Mouse (Mus musculus): ENCODE results near the gene Bglap. TPM values are rescaled to one million over a fixed set of nuclear protein-coding genes. Genes with fewer than 3 reads are reported as not detected.

The Bglap gene
- polyA plus RNA-seq, 1 experiment = 1.6 TPM

DNA sequence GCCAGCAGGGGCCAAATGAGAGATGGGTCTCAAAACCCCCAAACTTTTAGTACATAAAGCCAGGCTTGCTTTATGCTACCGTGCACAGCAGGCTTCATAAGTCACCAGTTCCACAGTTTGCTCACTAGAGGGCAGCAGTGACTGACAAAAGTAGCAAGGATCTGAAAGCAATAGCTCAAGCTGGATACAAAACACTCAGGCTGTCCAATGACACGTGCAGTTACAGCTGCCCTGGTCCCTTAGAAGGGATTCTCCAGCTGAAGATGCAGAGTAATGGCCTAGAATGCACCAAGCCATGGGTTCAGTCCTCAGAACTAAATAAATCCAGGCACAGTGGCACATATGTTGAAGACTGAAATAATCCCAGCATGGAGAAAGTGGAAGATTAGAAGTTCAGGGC is 22.8 kb upstream of the Bglap start:
- Histone ChIP-seq H3K4me3 (ENCODE audit: insufficient read depth, poor library complexity, severe bottlenecking) (no peak overlapping the region), H3K79me2 (ENCODE audit: control insufficient read depth, insufficient read depth) (peaks cover 65% of the 10 kb centered on the region), H3K79me3 (ENCODE audit: low read depth) (peaks cover 28% of the 10 kb centered on the region), H3K36me3 (ENCODE audit: control insufficient read depth, insufficient read depth) (peaks cover 18% of the 10 kb centered on the region), H3ac (ENCODE audit: control insufficient read depth, insufficient read length, low read depth) (no peak overlapping the region), H3K27me3 (ENCODE audit: control insufficient read depth, insufficient read depth, insufficient read length) (no peaks in the 10 kb centered on the region)
- peak; percentile 52 for TF ChIP-seq MAX (IDR thresholded peaks at IDR 0.05)
- TF ChIP-seq MYOD1 (IDR thresholded peaks at IDR 0.05; ENCODE audit: control insufficient read depth, insufficient read length, low read depth) = no peak
- peak; percentile 43 for TF ChIP-seq CTCF (IDR thresholded peaks at IDR 0.05; ENCODE audit: control insufficient read depth, insufficient read depth, insufficient read length)
- TF ChIP-seq USF1 (IDR thresholded peaks at IDR 0.05; ENCODE audit: low read depth) = no peak

DNA sequence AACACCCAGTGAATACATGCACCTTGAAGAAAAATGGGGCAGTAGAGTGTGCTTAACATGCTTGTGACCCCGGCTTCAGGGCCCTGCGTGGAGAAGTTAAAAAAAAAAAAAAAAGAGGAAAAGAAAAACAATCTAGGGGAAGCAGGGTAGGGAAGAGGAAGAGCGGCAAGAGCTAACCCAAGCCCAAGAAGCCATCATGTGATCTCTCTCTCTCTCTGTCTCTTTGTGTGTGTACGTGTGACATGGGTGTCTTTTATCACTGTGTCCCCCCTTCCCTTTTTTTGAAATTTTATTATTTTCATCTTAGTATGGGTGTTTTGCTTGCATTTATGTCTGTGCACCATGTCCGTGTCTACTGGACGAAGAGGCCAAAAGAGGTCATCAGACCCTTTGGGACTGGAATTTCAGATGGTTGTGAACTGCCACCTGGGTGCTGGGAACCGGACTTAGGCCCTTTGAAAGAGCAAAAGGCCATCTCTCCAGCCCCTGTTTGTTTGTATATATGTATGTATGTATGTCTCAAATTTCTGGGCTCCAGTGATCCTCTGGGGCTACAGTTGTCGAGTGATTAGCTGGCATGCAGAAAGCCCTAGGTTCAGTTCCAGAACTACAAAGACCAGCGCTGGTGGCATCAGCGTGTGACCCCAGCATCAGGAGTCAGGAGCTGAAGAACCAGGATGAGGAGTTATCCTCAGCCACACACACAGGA is 19.4 kb upstream of the Bglap start:
- Histone ChIP-seq H3K4me3 (ENCODE audit: insufficient read depth, poor library complexity, severe bottlenecking) (no peak overlapping the region), H3K79me3 (ENCODE audit: low read depth) (peaks cover 21% of the 10 kb centered on the region), H3K27me3 (ENCODE audit: control insufficient read depth, insufficient read depth, insufficient read length) (no peaks in the 10 kb centered on the region), H3K79me2 (ENCODE audit: control insufficient read depth, insufficient read depth) (peaks cover 61% of the 10 kb centered on the region), H3K36me3 (ENCODE audit: control insufficient read depth, insufficient read depth) (peaks cover 16% of the 10 kb centered on the region), H3ac (ENCODE audit: control insufficient read depth, insufficient read length, low read depth) (no peak overlapping the region)
- TF ChIP-seq CTCF (IDR thresholded peaks at IDR 0.05; ENCODE audit: control insufficient read depth, insufficient read depth, insufficient read length) = no peak
- TF ChIP-seq CEBPB (IDR thresholded peaks at IDR 0.05; ENCODE audit: low read depth) = no peak
- TF ChIP-seq MYOG (IDR thresholded peaks at IDR 0.05; ENCODE audit: control insufficient read depth, extremely low read depth, insufficient read length) = no peak
- TF ChIP-seq MYOD1 (IDR thresholded peaks at IDR 0.05; ENCODE audit: control insufficient read depth, insufficient read length, low read depth) = no peak
- no peak for TF ChIP-seq MAX (IDR thresholded peaks at IDR 0.05)
- no peak for TF ChIP-seq USF1 (IDR thresholded peaks at IDR 0.05; ENCODE audit: low read depth)
- TF ChIP-seq FOSL1 (IDR thresholded peaks at IDR 0.05; ENCODE audit: insufficient read depth, low read length, poor library complexity, severe bottlenecking) = no peak

DNA sequence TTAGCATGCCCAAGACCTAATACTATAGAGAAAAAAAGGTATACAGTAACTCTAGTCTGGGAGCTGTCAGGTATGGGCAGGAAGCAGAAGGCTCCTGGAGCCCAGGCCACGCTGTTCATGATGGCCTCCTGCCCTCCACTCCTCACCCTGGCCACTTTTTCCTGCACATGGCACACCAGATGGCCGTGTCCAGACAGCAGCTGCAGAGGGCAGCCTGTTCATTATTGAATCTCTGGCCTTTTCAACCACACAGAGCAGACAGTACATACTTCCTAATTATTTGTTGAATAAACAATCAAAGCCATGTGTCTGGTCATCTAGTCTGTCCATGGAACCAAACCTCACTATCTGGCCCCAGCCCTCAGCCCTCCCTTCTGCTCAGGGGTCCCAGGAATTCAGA is 14.4 kb upstream of the Bglap start:
- Histone ChIP-seq H3K79me2 (ENCODE audit: control insufficient read depth, insufficient read depth) (peaks cover 12% of the 10 kb centered on the region), H3K4me3 (ENCODE audit: insufficient read depth, poor library complexity, severe bottlenecking) (no peak overlapping the region), H3ac (ENCODE audit: control insufficient read depth, insufficient read length, low read depth) (no peak overlapping the region), H3K79me3 (ENCODE audit: low read depth) (peaks cover 5% of the 10 kb centered on the region), H3K27me3 (ENCODE audit: control insufficient read depth, insufficient read depth, insufficient read length) (no peaks in the 10 kb centered on the region), H3K36me3 (ENCODE audit: control insufficient read depth, insufficient read depth) (peaks cover 17% of the 10 kb centered on the region)
- TF ChIP-seq USF1 (IDR thresholded peaks at IDR 0.05; ENCODE audit: low read depth) = no peak
- TF ChIP-seq MAX (IDR thresholded peaks at IDR 0.05) = no peak
- no peak for TF ChIP-seq CEBPB (IDR thresholded peaks at IDR 0.05; ENCODE audit: low read depth)
- no peak for TF ChIP-seq FOSL1 (IDR thresholded peaks at IDR 0.05; ENCODE audit: insufficient read depth, low read length, poor library complexity, severe bottlenecking)
- TF ChIP-seq MYOG (IDR thresholded peaks at IDR 0.05; ENCODE audit: control insufficient read depth, extremely low read depth, insufficient read length) = no peak
- TF ChIP-seq MYOD1 (IDR thresholded peaks at IDR 0.05; ENCODE audit: control insufficient read depth, insufficient read length, low read depth) = no peak
- TF ChIP-seq CTCF (IDR thresholded peaks at IDR 0.05; ENCODE audit: control insufficient read depth, insufficient read depth, insufficient read length) = no peak

DNA sequence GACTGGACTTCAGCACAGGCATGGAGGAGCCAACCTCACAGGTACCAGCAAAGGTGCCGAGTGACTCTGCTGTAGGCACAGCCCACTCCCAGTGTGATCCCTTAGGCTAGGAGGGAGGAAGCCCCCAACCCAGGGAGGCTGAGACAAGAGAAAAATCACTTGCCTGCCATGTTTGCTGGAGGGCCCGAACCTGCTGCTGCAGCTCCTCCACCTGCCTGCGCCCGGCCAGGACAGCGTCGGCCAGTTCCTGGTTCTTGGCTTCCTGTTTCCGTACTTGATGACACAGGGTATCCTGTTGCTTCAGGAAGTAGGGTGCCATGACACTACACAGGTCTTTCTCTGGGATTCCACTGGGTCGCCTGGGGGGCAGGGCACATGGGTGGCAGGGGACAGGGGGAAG is 11.5 kb upstream of the Bglap start:
- no peak overlapping the region for H3K4me3 ChIP-seq (ENCODE audit: insufficient read depth, poor library complexity, severe bottlenecking)
- H3K36me3 ChIP-seq (ENCODE audit: control insufficient read depth, insufficient read depth) = peaks cover 10% of the 10 kb centered on the region
- peaks cover 8% of the 10 kb centered on the region for H3K79me2 ChIP-seq (ENCODE audit: control insufficient read depth, insufficient read depth)
- peaks cover 2% of the 10 kb centered on the region for H3K79me3 ChIP-seq (ENCODE audit: low read depth)
- no peak overlapping the region for H3ac ChIP-seq (ENCODE audit: control insufficient read depth, insufficient read length, low read depth)
- no peaks in the 10 kb centered on the region for H3K27me3 ChIP-seq (ENCODE audit: control insufficient read depth, insufficient read depth, insufficient read length)
- TF ChIP-seq MAX (IDR thresholded peaks at IDR 0.05) = no peak
- no peak for TF ChIP-seq USF1 (IDR thresholded peaks at IDR 0.05; ENCODE audit: low read depth)
- no peak for TF ChIP-seq MYOD1 (IDR thresholded peaks at IDR 0.05; ENCODE audit: control insufficient read depth, insufficient read length, low read depth)
- TF ChIP-seq CEBPB (IDR thresholded peaks at IDR 0.05; ENCODE audit: low read depth) = no peak
- TF ChIP-seq FOSL1 (IDR thresholded peaks at IDR 0.05; ENCODE audit: insufficient read depth, low read length, poor library complexity, severe bottlenecking) = no peak
- TF ChIP-seq MYOG (IDR thresholded peaks at IDR 0.05; ENCODE audit: control insufficient read depth, extremely low read depth, insufficient read length) = no peak
- TF ChIP-seq CTCF (IDR thresholded peaks at IDR 0.05; ENCODE audit: control insufficient read depth, insufficient read depth, insufficient read length) = no peak

DNA sequence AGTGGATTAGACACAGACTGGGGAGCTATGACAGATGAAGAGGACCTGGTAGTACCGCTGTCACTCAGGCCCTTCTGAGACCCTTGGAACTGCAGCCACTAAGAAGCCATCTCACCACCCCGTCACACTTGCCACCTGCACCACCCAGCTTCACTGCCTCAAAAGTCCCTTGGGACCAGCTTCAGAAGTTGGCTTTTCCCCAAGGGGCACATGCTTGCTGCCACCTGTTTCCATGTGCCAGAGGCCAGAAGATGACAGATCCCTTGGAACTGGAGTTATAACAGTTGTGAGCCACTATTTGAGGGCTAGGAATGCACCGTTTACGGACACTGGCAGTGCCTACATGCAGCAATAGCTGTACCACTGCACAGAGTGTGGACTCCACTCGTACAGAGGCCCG is 11.0 kb upstream of the Bglap start:
- Histone ChIP-seq H3ac (ENCODE audit: control insufficient read depth, insufficient read length, low read depth) (no peak overlapping the region), H3K79me2 (ENCODE audit: control insufficient read depth, insufficient read depth) (peaks cover 8% of the 10 kb centered on the region), H3K27me3 (ENCODE audit: control insufficient read depth, insufficient read depth, insufficient read length) (no peaks in the 10 kb centered on the region), H3K36me3 (ENCODE audit: control insufficient read depth, insufficient read depth) (peaks cover 10% of the 10 kb centered on the region), H3K79me3 (ENCODE audit: low read depth) (peaks cover 2% of the 10 kb centered on the region), H3K4me3 (ENCODE audit: insufficient read depth, poor library complexity, severe bottlenecking) (no peak overlapping the region)
- no peak for TF ChIP-seq CEBPB (IDR thresholded peaks at IDR 0.05; ENCODE audit: low read depth)
- no peak for TF ChIP-seq FOSL1 (IDR thresholded peaks at IDR 0.05; ENCODE audit: insufficient read depth, low read length, poor library complexity, severe bottlenecking)
- no peak for TF ChIP-seq USF1 (IDR thresholded peaks at IDR 0.05; ENCODE audit: low read depth)
- no peak for TF ChIP-seq CTCF (IDR thresholded peaks at IDR 0.05; ENCODE audit: control insufficient read depth, insufficient read depth, insufficient read length)
- no peak for TF ChIP-seq MYOD1 (IDR thresholded peaks at IDR 0.05; ENCODE audit: control insufficient read depth, insufficient read length, low read depth)
- TF ChIP-seq MAX (IDR thresholded peaks at IDR 0.05) = no peak

Data from C2C12 (cell line).